8 mouse cellular contexts compared by ENCODE assay signal in genomic region chr4:133292901-133293843, GRCm38 (mm10). TPM values are rescaled to one million over a fixed set of nuclear protein-coding genes. Genes with fewer than 3 reads are reported as not detected.
A peak's percentile ranks its signal among the peaks of the same experiment; 100 is the strongest.
DNase-seq lines count a peak whose midpoint lies in the region; ATAC-seq and TF ChIP-seq lines count a peak whose summit lies in the region.

No protein-coding gene starts in this region.

- TF ChIP-seq CTCF in kidney, postnatal 0 days (IDR thresholded peaks at IDR 0.05; ENCODE audit: low read depth): no peak
- no peak for TF ChIP-seq CTCF in thymus, adult 2 months (IDR thresholded peaks at IDR 0.05; ENCODE audit: borderline replicate concordance, control insufficient read depth, extremely low read depth, insufficient read depth, low read length, poor library complexity)

- H3K4me1 ChIP-seq in kidney, postnatal 0 days (replicated peaks; ENCODE audit: insufficient read depth, low read length): 0 out of 2 replicates have a peak, but pooled peaks cover 4% of the 10 kb centered on the region
- peaks cover 36% of the 10 kb centered on the region for H3K4me1 ChIP-seq in forebrain, embryonic 10.5 days
- H3K4me1 ChIP-seq in thymus, adult 2 months (replicated peaks; ENCODE audit: control insufficient read depth, insufficient read depth, low read length): peaks cover 21% of the 10 kb centered on the region

- H3K27ac ChIP-seq in kidney, postnatal 0 days: peak overlapping the region; percentile 76
- peak overlapping the region; percentile 82 for H3K27ac ChIP-seq in forebrain, embryonic 10.5 days
- peak overlapping the region; percentile 73 for H3K27ac ChIP-seq in thymus, adult 2 months (ENCODE audit: control insufficient read depth, insufficient read depth, low read length)

- H3K36me3 ChIP-seq in kidney, postnatal 0 days (ENCODE audit: insufficient read depth, low read length): no peaks in the 10 kb centered on the region
- peaks cover 28% of the 10 kb centered on the region for H3K36me3 ChIP-seq in forebrain, embryonic 10.5 days (replicated peaks)
- H3K36me3 ChIP-seq in thymus, adult 2 months (ENCODE audit: control insufficient read depth, insufficient read depth, low read length): peaks cover 13% of the 10 kb centered on the region

- H3K9me3 ChIP-seq in kidney, postnatal 0 days (replicated peaks; ENCODE audit: low read length): no peaks in the 10 kb centered on the region
- no peaks in the 10 kb centered on the region for H3K9me3 ChIP-seq in forebrain, embryonic 10.5 days

- DNase-seq in kidney, postnatal 0 days (ENCODE audit: low spot score): peak; percentile 75
- DNase-seq in kidney, adult 9 months: no peak
- DNase-seq in forebrain, embryonic 10.5 days (ENCODE audit: extremely low spot score, low spot score): no peak
- DNase-seq in mesoderm, embryonic 11.5 days (ENCODE audit: low read depth, low spot score): peak; percentile 66
- DNase-seq in thymus, adult 2 months: peak; percentile 55
- DNase-seq in layer of hippocampus, adult 11-12 months (ENCODE audit: low spot score): no peak
- DNase-seq in spleen, adult 12 weeks (ENCODE audit: low spot score): no peak
- no peak for DNase-seq in left cerebral cortex, adult 8-10 months (ENCODE audit: low spot score in 2 of 2)

- peak overlapping the region; percentile 42; the same call in 1 of the 2 replicates for H3K9ac ChIP-seq in kidney, postnatal 0 days (ENCODE audit: low read depth, low read length)

- H3K27me3 ChIP-seq in kidney, postnatal 0 days (ENCODE audit: insufficient read depth, low read length): no peaks in the 10 kb centered on the region
- peaks cover 21% of the 10 kb centered on the region for H3K27me3 ChIP-seq in forebrain, embryonic 10.5 days (ENCODE audit: poor library complexity, severe bottlenecking)
- H3K27me3 ChIP-seq in thymus, adult 2 months (ENCODE audit: control insufficient read depth, insufficient read depth, low read length): no peaks in the 10 kb centered on the region

- TF ChIP-seq POLR2A in thymus, adult 2 months (IDR thresholded peaks at IDR 0.05; ENCODE audit: control insufficient read depth, extremely low read depth, insufficient read depth, low read length, poor library complexity): no peak

- H3K4me2 ChIP-seq in kidney, postnatal 0 days (ENCODE audit: low read length): peak overlapping the region; percentile 16

- peak; percentile 65 for ATAC-seq in kidney, postnatal 0 days (replicated peaks; ENCODE audit: low FRiP score, low read depth)

- WGBS in kidney, postnatal 0 days: 32% methylated on average over 24 of the region's 24 CpGs
- 5% methylated on average over 24 of the region's 24 CpGs for WGBS in forebrain, embryonic 10.5 days
- WGBS in thymus, adult 2 months: 37% methylated on average over 24 of the region's 24 CpGs

- no peak overlapping the region for H3K4me3 ChIP-seq in kidney, postnatal 0 days (replicated peaks; ENCODE audit: low read depth, low read length)
- peak overlapping the region; percentile 29 for H3K4me3 ChIP-seq in forebrain, embryonic 10.5 days
- H3K4me3 ChIP-seq in thymus, adult 2 months (ENCODE audit: control insufficient read depth, insufficient read depth, low read length): no peak overlapping the region

RNA-seq across cellular contexts. Expression of gene Tmem222, which starts 15.6 kb away (rescaled TPM):
- polyA plus RNA-seq in kidney, postnatal 0 days (2015; fragmentation: Nextera tagmentation; extraction: Ambion mirVana): 74.5 and 81.2 TPM in 2 replicates
- polyA plus RNA-seq in forebrain, embryonic 10.5 days (2016; fragmentation: Nextera tagmentation; extraction: Ambion mirVana): 85.8 and 91.6 TPM in 2 replicates
- polyA plus RNA-seq in thymus, adult 2 months (2012; rRNA removed): 134 and 143 TPM in 2 replicates
- 10 to 100 TPM; 84.3 to 91.2 (median 87.4) TPM for total RNA-seq in left cerebral cortex, adult 8-10 months (2022)

RNA-seq across cellular contexts. Expression of gene Sytl1, which starts 30.3 kb away (rescaled TPM):
- 2.5 and 2.8 TPM in 2 replicates for polyA plus RNA-seq in kidney, postnatal 0 days (2015; fragmentation: Nextera tagmentation; extraction: Ambion mirVana)
- polyA plus RNA-seq in forebrain, embryonic 10.5 days (2016; fragmentation: Nextera tagmentation; extraction: Ambion mirVana): 0.67 and 1.0 TPM in 2 replicates
- polyA plus RNA-seq in thymus, adult 2 months (2012; rRNA removed): 39.7 and 45.2 TPM in 2 replicates
- total RNA-seq in left cerebral cortex, adult 8-10 months (2022): 1 to 10 TPM; 3.4 to 5.3 (median 4.1) TPM

RNA-seq across cellular contexts. Expression of gene Map3k6, which starts 52.6 kb away (rescaled TPM):
- 3.4 and 4.2 TPM in 2 replicates for polyA plus RNA-seq in kidney, postnatal 0 days (2015; fragmentation: Nextera tagmentation; extraction: Ambion mirVana)
- polyA plus RNA-seq in forebrain, embryonic 10.5 days (2016; fragmentation: Nextera tagmentation; extraction: Ambion mirVana): 1.7 and 1.8 TPM in 2 replicates
- polyA plus RNA-seq in thymus, adult 2 months (2012; rRNA removed): 2.8 and 4.6 TPM in 2 replicates
- total RNA-seq in left cerebral cortex, adult 8-10 months (2022): 1 to 10 TPM; 3.6 to 6.6 (median 5.8) TPM

Comparison
In these comparisons a context has a peak if more than half of its experiments do, and no peak if none do; other contexts are left out.
1. DNase-seq: peak in kidney, postnatal 0 days (single experiment), mesoderm, embryonic 11.5 days (single experiment) and thymus, adult 2 months (single experiment); none in kidney, adult 9 months (single experiment), forebrain, embryonic 10.5 days (single experiment), layer of hippocampus, adult 11-12 months (single experiment), spleen, adult 12 weeks (single experiment) and left cerebral cortex, adult 8-10 months (0 of 2).
2. RNA of gene Sytl1, which starts 30.3 kb away (polyA plus RNA-seq): 39.7 to 45.2 TPM in thymus, adult 2 months; 2.5 to 2.8 TPM in kidney, postnatal 0 days and 0.67 to 1.0 TPM in forebrain, embryonic 10.5 days; every median in the first group is over 10 times any median in the second.
3. Peak in every context shown above with its lines, with median percentiles within 50 percentile points of each other: H3K27ac ChIP-seq.